Mouse (Mus musculus) gastrocnemius, postnatal 14 days (tissue): ENCODE results near the gene Zfp512b. TPM values are rescaled to one million over a fixed set of nuclear protein-coding genes. Genes with fewer than 3 reads are reported as not detected.

Experiments used
- DNase-seq: peaks from one replicate; pipeline ENCODE4 v3.0.0; 2021; ENCODE audit warnings: mixed read lengths
- intact Hi-C: fragments of 180-260 bp; cut with DNase I; formaldehyde crosslinking; loops from one replicate; pipeline ENCODE4 v1.15.1; 2025; ENCODE audit warnings: low total_unique reads
- total RNA-seq, 2 experiments: library from RNA; stranded (reverse); gene quantifications; 2 replicates each; pipeline ENCODE4 v1.2.3; 2021

Gene Zfp512b
- total RNA-seq, 2 experiments from 2014 or later: 20.5 to 20.9 TPM

DNA sequence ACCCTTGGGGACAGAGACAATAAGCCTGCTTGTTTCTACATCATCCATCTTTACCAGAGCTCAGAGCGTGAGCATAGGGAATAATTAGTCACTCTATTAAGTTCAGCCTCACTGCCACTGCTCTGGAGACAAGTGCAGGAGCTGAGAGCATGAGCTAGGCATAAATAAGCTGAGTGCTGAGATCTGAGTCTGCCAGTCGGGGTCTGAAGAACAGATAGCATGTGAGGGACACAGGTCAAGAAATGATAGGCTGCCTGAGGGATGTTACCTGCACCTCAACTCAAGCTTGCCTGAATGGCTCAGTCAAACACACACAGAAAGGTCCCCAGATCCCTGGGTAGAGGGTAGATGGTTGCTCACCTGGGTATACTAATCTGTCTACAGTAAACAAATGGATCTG, 15.5 kb downstream of the Zfp512b start:
- no peak for DNase-seq
- intact Hi-C loops: no loop called here

DNA sequence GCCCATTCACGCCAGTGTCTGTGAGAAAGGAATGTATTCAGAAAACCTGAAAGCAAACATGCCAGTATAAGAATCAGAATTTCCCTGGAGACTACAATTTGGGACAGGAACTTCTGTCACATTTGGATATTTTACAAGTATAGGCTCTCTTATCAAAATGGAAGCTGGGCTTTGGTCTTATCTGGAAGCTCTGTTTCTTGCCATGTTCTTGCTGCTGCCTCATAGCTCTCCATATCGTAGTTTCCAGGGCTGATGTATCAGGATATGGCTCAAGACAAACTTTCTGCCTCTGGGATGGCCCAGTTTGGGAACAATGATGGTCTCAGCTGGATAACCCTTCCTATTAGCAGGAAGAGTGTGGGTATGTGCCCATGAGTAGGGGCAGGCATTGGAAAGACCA, 16.0 kb downstream of the Zfp512b start:
- no peak for DNase-seq
- intact Hi-C loops: no loop called here

- intact Hi-C loops: loop anchor here (5.0 kb wide), 1 partner anchor 63 kb away; no protein-coding TSS in a partner anchor
These were observed 17.6 kb downstream of the Zfp512b start for GRCm38 (mm10) chr2:181574921-181575545.

GRCm38 (mm10) chr2:181573961-181574360, 18.6 kb downstream of the Zfp512b start:
- no peak for DNase-seq
- intact Hi-C loops: loop anchor here (5.0 kb wide), 1 partner anchor 62 kb away; no protein-coding TSS in a partner anchor

More at GRCm38 (mm10) chr2:181574921-181575545, 17.6 kb downstream of the Zfp512b start:
- no peak for DNase-seq

GRCm38 (mm10) chr2:181572921-181573920, 19.4 kb downstream of the Zfp512b start:
- intact Hi-C loops: loop anchor here (5.0 kb wide), 1 partner anchor 61 kb away; no protein-coding TSS in a partner anchor
- DNase-seq: no peak

DNA sequence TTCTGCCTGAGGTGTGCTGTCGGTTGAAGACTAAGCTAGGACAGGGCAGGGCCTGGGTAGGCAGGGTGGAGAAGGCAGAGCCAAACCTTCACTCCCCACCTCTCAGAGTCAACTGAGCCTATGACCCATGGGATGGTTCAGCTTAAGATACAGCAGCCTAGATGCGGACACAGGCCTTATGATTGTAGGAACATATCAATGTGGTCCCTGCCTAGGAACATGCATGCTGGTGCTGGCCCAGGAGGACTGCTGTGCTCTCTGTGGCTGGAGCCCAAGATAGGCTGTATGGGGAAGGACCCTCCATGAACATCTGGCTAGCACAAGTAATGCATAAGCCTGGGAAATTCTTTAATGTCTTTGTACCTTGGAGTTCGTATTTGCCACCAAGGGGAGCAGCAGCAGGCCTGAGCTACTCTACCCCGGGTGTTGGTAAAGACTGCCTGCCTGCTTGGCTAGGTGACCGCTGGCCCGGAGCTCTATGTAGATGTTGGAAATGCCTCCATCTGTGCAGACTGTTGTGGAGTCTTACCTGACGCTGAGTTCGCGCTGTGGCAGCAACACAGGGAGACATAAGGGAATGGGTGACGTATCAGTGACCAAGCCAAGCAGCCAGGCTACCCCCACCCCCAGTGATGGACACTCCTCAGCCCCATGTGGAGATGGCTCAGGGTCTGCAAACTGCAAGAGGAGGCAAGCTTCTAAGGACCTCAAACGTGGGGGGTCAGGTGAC, 20.5 kb downstream of the Zfp512b start:
- intact Hi-C loops: loop anchor here (5.0 kb wide), 1 partner anchor 60 kb away; no protein-coding TSS in a partner anchor
- DNase-seq: no peak

GRCm38 (mm10) chr2:181570921-181571595, 21.5 kb downstream of the Zfp512b start:
- intact Hi-C loops: loop anchor here (5.0 kb wide), 1 partner anchor 59 kb away; no protein-coding TSS in a partner anchor
- no peak for DNase-seq

GRCm38 (mm10) chr2:181570375-181570774, 22.2 kb downstream of the Zfp512b start:
- intact Hi-C loops: loop anchor here (5.0 kb wide), 1 partner anchor 58 kb away; no protein-coding TSS in a partner anchor
- DNase-seq: no peak

DNA sequence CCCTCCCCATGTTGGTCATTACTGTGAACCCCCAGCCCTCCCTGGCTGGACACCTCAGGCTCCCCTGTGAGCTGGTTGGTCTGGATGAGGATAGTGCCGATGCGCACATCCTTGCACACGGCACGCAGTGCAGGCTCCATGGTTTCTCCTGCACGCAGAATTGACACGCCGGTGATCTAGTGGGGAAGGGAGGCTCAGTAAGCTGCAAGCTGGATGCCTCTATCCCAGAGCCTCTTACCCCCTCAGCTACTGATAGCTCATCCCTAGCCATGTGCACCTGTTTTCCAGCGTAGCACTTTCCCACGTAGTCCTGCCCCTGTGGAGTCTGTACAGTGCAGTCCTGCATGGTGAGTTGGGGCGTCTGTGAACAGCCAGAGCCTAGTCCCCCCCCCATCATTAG, 22.7 kb downstream of the Zfp512b start:
- no peak for DNase-seq
- intact Hi-C loops: loop anchor here (5.0 kb wide), 2 partner anchors 58 to 178 kb away; no protein-coding TSS in a partner anchor

- intact Hi-C loops: loop anchor here (5.0 kb wide), 1 partner anchor 176 kb away; no protein-coding TSS in a partner anchor
- peak; percentile 46 for DNase-seq
These were observed 24.2 kb downstream of the Zfp512b start for GRCm38 (mm10) chr2:181568272-181569008.

DNA sequence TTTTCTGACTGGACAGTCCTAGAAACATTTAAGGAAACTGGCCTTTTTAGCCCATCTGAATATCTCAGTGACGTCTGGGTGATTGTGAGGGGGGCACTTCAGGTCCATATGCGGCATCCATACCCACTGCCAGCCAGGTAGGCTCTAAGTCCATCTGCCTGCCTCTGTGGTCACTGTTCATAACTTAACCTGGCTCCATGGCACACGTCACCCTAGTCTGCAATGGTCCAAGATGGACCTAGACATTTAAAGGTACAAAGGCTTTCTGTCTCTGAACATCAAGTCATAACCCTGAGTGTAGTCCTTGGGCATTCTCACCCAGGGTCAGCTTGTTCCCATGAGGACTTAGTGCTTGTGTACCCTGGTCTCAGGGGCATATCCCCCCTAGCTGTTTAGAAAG, 25.3 kb downstream of the Zfp512b start:
- intact Hi-C loops: loop anchor here (5.0 kb wide), 1 partner anchor 175 kb away; no protein-coding TSS in a partner anchor
- DNase-seq: no peak

DNA sequence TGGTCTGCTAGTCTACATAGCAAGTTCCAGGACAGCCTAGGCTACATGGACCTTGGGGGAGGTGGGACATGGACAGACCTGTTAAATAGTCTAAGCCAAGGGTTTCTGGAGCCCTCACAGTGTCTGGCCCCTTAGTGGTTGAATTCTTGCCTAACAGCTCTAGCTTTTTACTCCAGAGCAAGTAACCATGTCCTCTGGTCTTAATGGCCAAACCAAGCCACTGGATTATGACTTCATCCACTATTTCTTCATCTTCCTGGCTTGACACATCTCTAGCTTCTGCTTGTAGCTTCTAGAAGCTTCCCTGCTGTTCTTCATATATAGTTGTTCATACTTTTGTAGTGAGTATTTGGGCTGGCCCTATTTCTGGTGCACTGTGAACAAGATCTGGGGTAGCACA, 38.8 kb downstream of the Zfp512b start:
- intact Hi-C loops: no loop called here

GRCm38 (mm10) chr2:181550233-181550632, 42.4 kb downstream of the Zfp512b start:
- intact Hi-C loops: no loop called here
- peak; percentile 41 for DNase-seq

More for the DNA sequence above, 38.8 kb downstream of the Zfp512b start:
- DNase-seq: no peak

DNA sequence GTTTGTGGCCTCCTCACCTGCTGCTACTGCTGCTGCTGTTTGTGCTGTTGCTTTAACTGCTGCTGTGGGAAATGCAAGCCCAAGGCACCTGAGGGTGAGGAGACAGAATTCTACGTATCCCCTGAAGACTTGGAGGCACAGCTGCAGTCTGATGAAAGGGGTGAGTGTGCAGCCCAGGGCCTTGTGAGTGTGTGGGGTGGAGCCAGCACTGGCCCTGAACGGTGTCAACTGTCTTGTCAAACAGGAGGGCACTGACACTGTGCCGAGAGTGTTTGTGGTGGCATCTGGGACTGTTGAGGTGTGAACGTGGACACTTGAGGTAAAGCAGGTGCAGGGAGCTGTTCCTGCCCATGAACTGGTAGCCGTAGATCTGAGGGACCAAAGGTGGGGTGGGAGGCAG, 43.9 kb downstream of the Zfp512b start:
- intact Hi-C loops: no loop called here
- DNase-seq: no peak

DNA sequence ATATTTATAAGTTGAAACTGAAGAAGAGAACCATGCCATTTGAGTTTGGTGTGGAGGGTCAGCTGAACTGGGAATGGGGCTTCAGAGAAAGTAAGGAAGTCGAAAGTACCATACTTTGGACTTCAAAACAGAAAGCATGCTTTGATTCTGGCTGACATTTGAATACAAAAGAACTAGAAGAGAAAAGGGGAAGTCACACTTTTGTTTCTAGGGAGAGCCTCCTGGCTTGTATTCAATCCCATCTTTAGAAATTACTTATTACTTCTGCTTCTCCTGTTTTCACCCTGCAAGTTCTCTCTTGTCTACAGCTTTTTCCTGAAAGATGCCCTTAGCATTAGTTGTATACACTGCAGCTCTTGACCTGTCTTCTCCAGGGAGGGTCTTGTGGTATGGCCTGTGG, 44.4 kb downstream of the Zfp512b start:
- intact Hi-C loops: no loop called here
- no peak for DNase-seq

- no peak for DNase-seq
- intact Hi-C loops: no loop called here
These were observed 46.5 kb downstream of the Zfp512b start for GRCm38 (mm10) chr2:181546142-181546541.

- intact Hi-C loops: no loop called here
- no peak for DNase-seq
These were observed 50.7 kb downstream of the Zfp512b start for GRCm38 (mm10) chr2:181541761-181542380.
